9 mouse cellular contexts compared by ENCODE assay signal in genomic region chr3:129202871-129203740, GRCm38 (mm10). TPM values are rescaled to one million over a fixed set of nuclear protein-coding genes. Genes with fewer than 3 reads are reported as not detected.
DNase-seq lines count a peak whose midpoint lies in the region; ATAC-seq lines count a peak whose summit lies in the region.
"Had no signal": no experiment of that assay in that cellular context is flagged by ENCODE, and none has a peak within 500 bp of the region (broad histone marks: within the 10 kb centered on the region; RNA-seq: fewer than 3 reads in every experiment).

No protein-coding gene starts in this region.

- H3K27ac ChIP-seq in heart, embryonic 16.5 days (ENCODE audit: low read length), result no peak overlapping the region
- no peak overlapping the region for H3K27ac ChIP-seq in forebrain, embryonic 15.5 days (replicated peaks)
- no peak overlapping the region; the same call in 1 of the 2 replicates for H3K27ac ChIP-seq in midbrain, embryonic 16.5 days (ENCODE audit: low read length)
- H3K27ac ChIP-seq: macrophage had no signal

- H3K9ac ChIP-seq in heart, embryonic 16.5 days (ENCODE audit: low read length), result no peak overlapping the region
- H3K9ac ChIP-seq in forebrain, embryonic 15.5 days (replicated peaks), result no peak overlapping the region
- no peak overlapping the region for H3K9ac ChIP-seq in midbrain, embryonic 16.5 days (ENCODE audit: low read depth, low read length)

- H3K4me3 ChIP-seq in heart, embryonic 16.5 days (ENCODE audit: low read length), result 0 out of 2 replicates have a peak overlapping the region, but pooled peaks have one; percentile 0
- H3K4me3 ChIP-seq in forebrain, embryonic 15.5 days, result 0 out of 2 replicates have a peak overlapping the region, but pooled peaks have one; percentile 1
- peak overlapping the region; percentile 3; the same call in 1 of the 2 replicates for H3K4me3 ChIP-seq in midbrain, embryonic 16.5 days (ENCODE audit: low read depth, low read length)

- H3K9me3 ChIP-seq in heart, embryonic 16.5 days (replicated peaks; ENCODE audit: control insufficient read depth, low read length), result no peaks in the 10 kb centered on the region
- no peaks in the 10 kb centered on the region for H3K9me3 ChIP-seq in forebrain, embryonic 15.5 days
- no peaks in the 10 kb centered on the region for H3K9me3 ChIP-seq in midbrain, embryonic 16.5 days (replicated peaks; ENCODE audit: control insufficient read depth, low read length, poor library complexity, severe bottlenecking)

- peaks cover 2% of the 10 kb centered on the region; the same call in 1 of the 2 replicates for H3K4me1 ChIP-seq in heart, embryonic 16.5 days (ENCODE audit: control insufficient read depth, insufficient read depth, low read length)
- peaks cover 31% of the 10 kb centered on the region for H3K4me1 ChIP-seq in forebrain, embryonic 15.5 days
- H3K4me1 ChIP-seq in midbrain, embryonic 16.5 days (ENCODE audit: control insufficient read depth, insufficient read depth, low read length), result peaks cover 17% of the 10 kb centered on the region

- 7% methylated on average over 36 of the region's 36 CpGs for WGBS in heart, embryonic 16.5 days
- 1% methylated on average over 36 of the region's 36 CpGs for WGBS in forebrain, embryonic 15.5 days
- under 1% methylated on average over 35 of the region's 36 CpGs for WGBS in midbrain, embryonic 16.5 days

- no peak for ATAC-seq in heart, embryonic 16.5 days (replicated peaks; ENCODE audit: extremely low read depth, insufficient read depth, low FRiP score)
- ATAC-seq in forebrain, embryonic 15.5 days (replicated peaks), result no peak
- no peak for ATAC-seq in midbrain, embryonic 16.5 days

- no peaks in the 10 kb centered on the region for H3K36me3 ChIP-seq in heart, embryonic 16.5 days (ENCODE audit: control insufficient read depth, insufficient read depth)
- no peaks in the 10 kb centered on the region for H3K36me3 ChIP-seq in forebrain, embryonic 15.5 days
- no peaks in the 10 kb centered on the region for H3K36me3 ChIP-seq in midbrain, embryonic 16.5 days (ENCODE audit: control insufficient read depth, insufficient read depth, low read length)

- no peak for DNase-seq in heart, adult 9 months (ENCODE audit: low spot score in 2 of 2)
- DNase-seq in ZHBTc4 (ENCODE audit: low read depth, low spot score), result peak; percentile 53
- DNase-seq in thymus, postnatal 25 days, result no peak
- DNase-seq in B cell, adult 2 months, result no peak
- no peak for DNase-seq in spleen, adult 18-20 months

- H3K4me2 ChIP-seq in heart, embryonic 16.5 days (ENCODE audit: low read depth, low read length), result no peak overlapping the region
- H3K4me2 ChIP-seq in forebrain, embryonic 15.5 days (replicated peaks), result no peak overlapping the region
- peak overlapping the region; percentile 74; the same call in 1 of the 2 replicates for H3K4me2 ChIP-seq in midbrain, embryonic 16.5 days (ENCODE audit: low read length)

- H3K27me3 ChIP-seq in heart, embryonic 16.5 days (ENCODE audit: control insufficient read depth, insufficient read depth, low read length), result peaks cover 71% of the 10 kb centered on the region
- H3K27me3 ChIP-seq in forebrain, embryonic 15.5 days, result peaks cover 87% of the 10 kb centered on the region
- H3K27me3 ChIP-seq in midbrain, embryonic 16.5 days (ENCODE audit: control insufficient read depth, insufficient read depth, low read depth, low read length), result peaks cover 60% of the 10 kb centered on the region

RNA-seq across cellular contexts. Expression of gene Pitx2, which starts 3.4 kb away (rescaled TPM):
- 16.3 and 26.9 TPM in 2 replicates for polyA plus RNA-seq in heart, embryonic 16.5 days (2015; fragmentation: Nextera tagmentation; extraction: Ambion mirVana)
- 1.8 and 5.0 TPM in 2 replicates for polyA plus RNA-seq in forebrain, embryonic 15.5 days (2015; fragmentation: Nextera tagmentation; extraction: Ambion mirVana)
- 29.0 and 37.9 TPM in 2 replicates for polyA plus RNA-seq in midbrain, embryonic 16.5 days (2015; fragmentation: Nextera tagmentation; extraction: Ambion mirVana)
- polyA plus RNA-seq: macrophage had no signal
